Mouse (Mus musculus): ENCODE results near the gene Fshr. TPM values are rescaled to one million over a fixed set of nuclear protein-coding genes. Genes with fewer than 3 reads are reported as not detected.

Gene Fshr
- polyA plus RNA-seq, 1 experiment from 2014 or later = 0.27 TPM

GRCm38 (mm10) chr17:88999907-89000306, 200.6 kb downstream of the Fshr start:
- Histone ChIP-seq H3K4me3 (ENCODE audit: control insufficient read depth in 1 of 2, insufficient read depth in 1 of 2, low read depth in 1 of 2, low read length in 2 of 2) (no peak overlapping the region), H3K27me3 (ENCODE audit: control insufficient read depth, insufficient read depth, low read length) (no peaks in the 10 kb centered on the region)
- no peak for ATAC-seq (ENCODE audit: insufficient number of reproducible peaks, insufficient read depth, low FRiP score, low read depth)

DNA sequence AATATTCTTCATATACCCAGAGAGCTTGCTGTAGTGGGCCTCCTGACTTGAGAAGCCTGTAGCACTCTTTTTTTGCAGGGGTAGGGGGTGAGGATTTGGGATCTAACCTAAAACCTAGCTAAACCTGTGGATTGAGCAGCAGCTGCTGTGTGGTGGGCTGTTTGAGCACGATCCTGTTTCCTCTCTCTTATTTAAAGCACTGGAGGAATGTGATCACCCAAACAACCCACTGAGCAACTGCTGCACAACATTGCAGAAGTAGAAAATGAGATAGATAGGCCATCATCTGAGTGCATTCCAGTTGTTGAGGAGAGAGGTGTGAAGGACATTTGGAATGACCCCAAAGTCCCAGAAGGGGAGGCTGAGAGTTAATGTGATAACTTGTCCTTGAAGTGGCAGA, 202.2 kb downstream of the Fshr start:
- ATAC-seq (ENCODE audit: insufficient number of reproducible peaks, insufficient read depth, low FRiP score, low read depth) = no peak
- H3K4me3 ChIP-seq (ENCODE audit: control insufficient read depth in 1 of 2, insufficient read depth in 1 of 2, low read depth in 1 of 2, low read length in 2 of 2) = no peak overlapping the region
- peaks cover 4 to 7% of the 10 kb centered on the region in 2 experiments; a peak in 1 of 4 replicates for H3K4me1 ChIP-seq (ENCODE audit: control insufficient read depth in 2 of 2, insufficient read depth in 2 of 2, low read length in 2 of 2)
- no peak overlapping the region for H3K4me2 ChIP-seq (ENCODE audit: low read length)
- peak overlapping the region in 1 of 2 experiments; percentile 28; a peak in 3 of 4 replicates for H3K27ac ChIP-seq (replicated peaks in 1 of 2; ENCODE audit: control insufficient read depth in 1 of 2, insufficient read depth in 1 of 2, low read depth in 2 of 2, low read length in 2 of 2)
- no peaks in the 10 kb centered on the region for H3K36me3 ChIP-seq (ENCODE audit: control insufficient read depth, insufficient read depth, low read length)
- no peaks in the 10 kb centered on the region for H3K9me3 ChIP-seq (ENCODE audit: control insufficient read depth, low read length)
- no peaks in the 10 kb centered on the region for H3K27me3 ChIP-seq (ENCODE audit: control insufficient read depth, insufficient read depth, low read length)
- 27% methylated on average over 1 of the region's 1 CpGs for WGBS
- no peak overlapping the region for H3K9ac ChIP-seq (ENCODE audit: low read length)

More at GRCm38 (mm10) chr17:88999907-89000306, 200.6 kb downstream of the Fshr start:
- no peak overlapping the region for H3K9ac ChIP-seq (ENCODE audit: low read length)
- no peaks in the 10 kb centered on the region for H3K9me3 ChIP-seq (ENCODE audit: control insufficient read depth, low read length)
- H3K4me2 ChIP-seq (ENCODE audit: low read length) = no peak overlapping the region
- no peaks in the 10 kb centered on the region for H3K36me3 ChIP-seq (ENCODE audit: control insufficient read depth, insufficient read depth, low read length)
- peaks cover 4 to 7% of the 10 kb centered on the region in 2 experiments; a peak in 1 of 4 replicates for H3K4me1 ChIP-seq (ENCODE audit: control insufficient read depth in 2 of 2, insufficient read depth in 2 of 2, low read length in 2 of 2)
- H3K27ac ChIP-seq (replicated peaks in 1 of 2; ENCODE audit: control insufficient read depth in 1 of 2, insufficient read depth in 1 of 2, low read depth in 2 of 2, low read length in 2 of 2) = no peak overlapping the region

DNA sequence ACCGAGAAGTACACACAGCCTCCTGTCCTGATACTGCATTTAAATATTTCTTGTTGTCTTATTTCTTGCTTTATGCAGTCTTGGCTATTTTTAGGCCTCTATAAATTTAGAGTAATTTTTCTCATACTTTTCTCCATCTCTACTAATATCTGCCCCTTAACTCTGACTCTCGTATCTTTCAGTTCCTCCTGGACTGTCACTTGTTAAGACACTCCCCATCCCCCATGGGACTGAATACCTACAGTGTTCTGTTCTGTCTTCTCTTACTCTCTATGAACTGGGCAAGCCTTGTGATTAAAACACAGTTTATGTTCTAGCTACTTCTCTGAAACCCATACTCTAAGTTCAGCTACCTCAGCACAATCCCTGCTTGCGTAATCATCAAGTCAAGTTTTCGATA, 209.2 kb downstream of the Fshr start:
- Histone ChIP-seq H3K4me3 (ENCODE audit: control insufficient read depth in 1 of 2, insufficient read depth in 1 of 2, low read depth in 1 of 2, low read length in 2 of 2) (no peak overlapping the region), H3K4me1 (ENCODE audit: control insufficient read depth in 2 of 2, insufficient read depth in 2 of 2, low read length in 2 of 2) (0 out of 4 replicates have a peak, but pooled peaks cover 0 to 3% of the 10 kb centered on the region in 2 experiments), H3K27me3 (ENCODE audit: control insufficient read depth, insufficient read depth, low read length) (no peaks in the 10 kb centered on the region), H3K27ac (replicated peaks in 1 of 2; ENCODE audit: control insufficient read depth in 1 of 2, insufficient read depth in 1 of 2, low read depth in 2 of 2, low read length in 2 of 2) (no peak overlapping the region), H3K4me2 (ENCODE audit: low read length) (no peak overlapping the region), H3K36me3 (ENCODE audit: control insufficient read depth, insufficient read depth, low read length) (no peaks in the 10 kb centered on the region), H3K9me3 (ENCODE audit: control insufficient read depth, low read length) (no peaks in the 10 kb centered on the region), H3K9ac (ENCODE audit: low read length) (no peak overlapping the region)
- 83% methylated on average over 4 of the region's 4 CpGs for whole genome bisulfite sequencing
- ATAC-seq (ENCODE audit: insufficient number of reproducible peaks, insufficient read depth, low FRiP score, low read depth) = no peak

DNA sequence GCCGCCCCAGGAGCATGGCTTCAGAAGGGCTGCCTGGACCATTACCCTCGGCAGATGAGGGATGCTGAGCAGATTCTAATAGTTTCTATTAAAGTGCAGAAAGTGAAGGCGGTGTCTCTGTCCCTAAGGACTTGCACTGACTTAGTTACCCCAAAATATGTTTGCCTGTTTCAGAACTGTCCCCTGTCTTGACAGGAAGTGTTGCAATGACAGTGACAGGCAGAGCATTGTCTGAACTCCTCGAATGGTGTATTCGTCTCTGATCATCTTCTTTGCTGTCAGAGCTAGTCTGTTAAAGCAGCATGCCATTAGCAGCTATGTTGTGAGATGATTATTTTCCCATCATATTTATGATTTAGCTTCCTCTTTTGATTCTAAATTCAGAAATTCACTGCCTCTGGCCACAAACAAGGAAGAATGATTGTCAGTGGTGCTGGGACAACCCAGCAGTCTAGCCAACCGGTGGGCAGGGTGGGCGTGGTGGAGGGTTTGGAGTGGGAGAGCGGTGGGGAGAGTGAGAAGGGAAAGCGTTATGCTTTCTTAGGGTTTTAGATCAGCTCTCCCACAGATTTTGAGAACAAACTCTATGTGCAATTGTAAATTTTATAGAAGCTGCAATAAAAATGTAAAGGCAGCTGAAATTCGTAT, 219.6 kb downstream of the Fshr start:
- no peaks in the 10 kb centered on the region for H3K36me3 ChIP-seq (ENCODE audit: control insufficient read depth, insufficient read depth, low read length)
- no peaks in the 10 kb centered on the region for H3K9me3 ChIP-seq (ENCODE audit: control insufficient read depth, low read length)
- no peak overlapping the region for H3K9ac ChIP-seq (ENCODE audit: low read length)
- 76% methylated on average over 10 of the region's 10 CpGs for WGBS
- no peak overlapping the region for H3K4me3 ChIP-seq (ENCODE audit: control insufficient read depth in 1 of 2, insufficient read depth in 1 of 2, low read depth in 1 of 2, low read length in 2 of 2)
- H3K4me1 ChIP-seq (ENCODE audit: control insufficient read depth in 2 of 2, insufficient read depth in 2 of 2, low read length in 2 of 2) = no peaks in the 10 kb centered on the region
- H3K4me2 ChIP-seq (ENCODE audit: low read length) = no peak overlapping the region
- H3K27me3 ChIP-seq (ENCODE audit: control insufficient read depth, insufficient read depth, low read length) = no peaks in the 10 kb centered on the region
- ATAC-seq (ENCODE audit: insufficient number of reproducible peaks, insufficient read depth, low FRiP score, low read depth) = no peak
- no peak overlapping the region for H3K27ac ChIP-seq (replicated peaks in 1 of 2; ENCODE audit: control insufficient read depth in 1 of 2, insufficient read depth in 1 of 2, low read depth in 2 of 2, low read length in 2 of 2)

- H3K27me3 ChIP-seq (ENCODE audit: control insufficient read depth, insufficient read depth, low read length) = no peaks in the 10 kb centered on the region
- no peak overlapping the region for H3K4me3 ChIP-seq (ENCODE audit: control insufficient read depth in 1 of 2, insufficient read depth in 1 of 2, low read depth in 1 of 2, low read length in 2 of 2)
- ATAC-seq (ENCODE audit: insufficient number of reproducible peaks, insufficient read depth, low FRiP score, low read depth) = no peak
- no peak overlapping the region for H3K4me2 ChIP-seq (ENCODE audit: low read length)
- H3K9ac ChIP-seq (ENCODE audit: low read length) = no peak overlapping the region
- H3K9me3 ChIP-seq (ENCODE audit: control insufficient read depth, low read length) = 0 out of 2 replicates have a peak, but pooled peaks cover 4% of the 10 kb centered on the region
- H3K36me3 ChIP-seq (ENCODE audit: control insufficient read depth, insufficient read depth, low read length) = no peaks in the 10 kb centered on the region
- H3K27ac ChIP-seq (replicated peaks in 1 of 2; ENCODE audit: control insufficient read depth in 1 of 2, insufficient read depth in 1 of 2, low read depth in 2 of 2, low read length in 2 of 2) = no peak overlapping the region
- WGBS = 73% methylated on average over 3 of the region's 3 CpGs
- H3K4me1 ChIP-seq (ENCODE audit: control insufficient read depth in 2 of 2, insufficient read depth in 2 of 2, low read length in 2 of 2) = no peaks in the 10 kb centered on the region
Observed at GRCm38 (mm10) chr17:88974538-88974937, 225.9 kb downstream of the Fshr start.

- H3K4me1 ChIP-seq (ENCODE audit: control insufficient read depth in 2 of 2, insufficient read depth in 2 of 2, low read length in 2 of 2) = no peaks in the 10 kb centered on the region
Observed at GRCm38 (mm10) chr17:88966028-88966427, 234.4 kb downstream of the Fshr start.

DNA sequence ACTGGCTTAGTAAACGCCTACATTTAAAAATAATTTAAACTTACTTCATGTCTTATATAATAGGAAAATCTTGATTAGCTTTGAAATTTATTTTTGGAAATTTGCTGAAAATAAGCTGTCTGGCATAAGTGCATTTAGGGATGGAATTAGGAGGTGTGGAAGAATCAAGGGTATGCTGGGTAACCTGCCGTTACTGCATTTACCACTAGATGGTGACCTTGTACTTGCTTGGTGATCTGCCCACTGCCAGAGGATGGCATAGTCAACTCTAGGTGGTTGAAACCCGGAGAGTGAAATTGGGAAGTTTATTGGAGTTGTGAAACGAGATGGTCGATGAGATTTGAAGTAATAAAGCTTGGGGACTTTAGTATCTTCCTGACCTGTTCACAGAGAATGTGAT, 246.5 kb downstream of the Fshr start:
- no peak overlapping the region for H3K4me3 ChIP-seq (ENCODE audit: control insufficient read depth in 1 of 2, insufficient read depth in 1 of 2, low read depth in 1 of 2, low read length in 2 of 2)
- H3K36me3 ChIP-seq (ENCODE audit: control insufficient read depth, insufficient read depth, low read length) = no peaks in the 10 kb centered on the region
- no peaks in the 10 kb centered on the region for H3K27me3 ChIP-seq (ENCODE audit: control insufficient read depth, insufficient read depth, low read length)
- no peak for ATAC-seq (ENCODE audit: insufficient number of reproducible peaks, insufficient read depth, low FRiP score, low read depth)
- H3K9me3 ChIP-seq (ENCODE audit: control insufficient read depth, low read length) = no peaks in the 10 kb centered on the region
- 24% methylated on average over 5 of the region's 5 CpGs for WGBS
- H3K27ac ChIP-seq (replicated peaks in 1 of 2; ENCODE audit: control insufficient read depth in 1 of 2, insufficient read depth in 1 of 2, low read depth in 2 of 2, low read length in 2 of 2) = no peak overlapping the region
- H3K4me1 ChIP-seq (ENCODE audit: control insufficient read depth in 2 of 2, insufficient read depth in 2 of 2, low read length in 2 of 2) = no peaks in the 10 kb centered on the region
- no peak overlapping the region for H3K9ac ChIP-seq (ENCODE audit: low read length)
- H3K4me2 ChIP-seq (ENCODE audit: low read length) = no peak overlapping the region

More at GRCm38 (mm10) chr17:88966028-88966427, 234.4 kb downstream of the Fshr start:
- Histone ChIP-seq H3K27me3 (ENCODE audit: control insufficient read depth, insufficient read depth, low read length) (no peaks in the 10 kb centered on the region), H3K9ac (ENCODE audit: low read length) (no peak overlapping the region), H3K36me3 (ENCODE audit: control insufficient read depth, insufficient read depth, low read length) (no peaks in the 10 kb centered on the region), H3K4me3 (ENCODE audit: control insufficient read depth in 1 of 2, insufficient read depth in 1 of 2, low read depth in 1 of 2, low read length in 2 of 2) (no peak overlapping the region), H3K9me3 (ENCODE audit: control insufficient read depth, low read length) (no peaks in the 10 kb centered on the region), H3K4me2 (ENCODE audit: low read length) (no peak overlapping the region), H3K27ac (replicated peaks in 1 of 2; ENCODE audit: control insufficient read depth in 1 of 2, insufficient read depth in 1 of 2, low read depth in 2 of 2, low read length in 2 of 2) (no peak overlapping the region)
- ATAC-seq (ENCODE audit: insufficient number of reproducible peaks, insufficient read depth, low FRiP score, low read depth) = no peak
- 50% methylated on average over 3 of the region's 3 CpGs for WGBS

DNA sequence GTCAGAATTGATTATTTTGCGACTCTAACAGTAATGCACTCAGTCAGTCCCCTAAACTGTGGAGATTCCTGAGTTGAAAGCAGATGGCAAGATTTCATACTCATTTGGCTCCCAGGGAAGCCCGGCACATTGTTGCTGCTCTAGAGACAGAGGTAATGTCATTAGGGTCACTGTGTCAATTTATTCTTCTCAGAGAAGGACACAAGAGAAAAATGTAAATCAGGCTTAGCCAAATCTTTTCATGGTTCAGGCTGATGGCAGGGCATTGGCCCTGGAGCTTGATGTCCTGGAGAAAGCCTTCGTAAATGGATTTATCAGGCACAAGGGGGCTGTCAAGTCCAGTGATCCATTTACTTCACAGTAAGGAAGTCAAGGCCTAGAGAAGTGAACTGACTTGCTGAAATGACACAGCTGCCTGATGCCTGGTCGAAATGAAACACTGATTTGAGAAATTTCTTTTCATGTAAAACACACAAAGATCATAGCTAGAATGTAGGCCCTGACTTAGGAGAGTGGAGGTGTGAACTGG, 262.3 kb downstream of the Fshr start:
- H3K4me3 ChIP-seq (ENCODE audit: control insufficient read depth in 1 of 2, insufficient read depth in 1 of 2, low read depth in 1 of 2, low read length in 2 of 2) = no peak overlapping the region
- H3K4me2 ChIP-seq (ENCODE audit: low read length) = no peak overlapping the region
- H3K4me1 ChIP-seq (ENCODE audit: control insufficient read depth in 2 of 2, insufficient read depth in 2 of 2, low read length in 2 of 2) = no peaks in the 10 kb centered on the region
- ATAC-seq (ENCODE audit: insufficient number of reproducible peaks, insufficient read depth, low FRiP score, low read depth) = no peak
- WGBS = 28% methylated on average over 4 of the region's 4 CpGs
- H3K27ac ChIP-seq (replicated peaks in 1 of 2; ENCODE audit: control insufficient read depth in 1 of 2, insufficient read depth in 1 of 2, low read depth in 2 of 2, low read length in 2 of 2) = no peak overlapping the region
- H3K36me3 ChIP-seq (ENCODE audit: control insufficient read depth, insufficient read depth, low read length) = no peaks in the 10 kb centered on the region
- no peaks in the 10 kb centered on the region for H3K9me3 ChIP-seq (ENCODE audit: control insufficient read depth, low read length)
- no peaks in the 10 kb centered on the region for H3K27me3 ChIP-seq (ENCODE audit: control insufficient read depth, insufficient read depth, low read length)
- no peak overlapping the region for H3K9ac ChIP-seq (ENCODE audit: low read length)
